Mouse (Mus musculus): Measurements from ENCODE around the gene Grik3. TPM values are rescaled to one million over a fixed set of nuclear protein-coding genes. Genes with fewer than 3 reads are reported as not detected.
A peak's percentile ranks its signal among the peaks of the same experiment; 100 is the strongest.

Gene Grik3
- total RNA-seq, 4 experiments from 2014 or later: 0.20 to 0.47 (median 0.31) TPM

GRCm38 (mm10) chr4:125543171-125543570 lies 52.7 kb downstream of the Grik3 start:
- no peak for DNase-seq (ENCODE audit: low spot score)

- no peak for DNase-seq (ENCODE audit: low spot score)
These were observed 54.7 kb downstream of the Grik3 start for GRCm38 (mm10) chr4:125544947-125545767.

- no peak for DNase-seq (ENCODE audit: low spot score)
These were observed 55.3 kb downstream of the Grik3 start for GRCm38 (mm10) chr4:125545768-125546220.

GRCm38 (mm10) chr4:125548190-125548589 lies 57.7 kb downstream of the Grik3 start:
- no peak for DNase-seq (ENCODE audit: low spot score)

GRCm38 (mm10) chr4:125553754-125554153 lies 63.3 kb downstream of the Grik3 start:
- no peak for DNase-seq (ENCODE audit: low spot score)

GRCm38 (mm10) chr4:125556405-125557308 lies 66.2 kb downstream of the Grik3 start:
- DNase-seq (ENCODE audit: low spot score): peak; percentile 9

GRCm38 (mm10) chr4:125559564-125559963 lies 69.1 kb downstream of the Grik3 start:
- DNase-seq (ENCODE audit: low spot score): no peak

GRCm38 (mm10) chr4:125560806-125561205 lies 70.3 kb downstream of the Grik3 start:
- DNase-seq (ENCODE audit: low spot score): no peak

- DNase-seq (ENCODE audit: low spot score): no peak
These were observed 73.1 kb downstream of the Grik3 start for GRCm38 (mm10) chr4:125563579-125563978.

- no peak for DNase-seq (ENCODE audit: low spot score)
These were observed 73.7 kb downstream of the Grik3 start for GRCm38 (mm10) chr4:125564008-125564710.

GRCm38 (mm10) chr4:125565711-125566439 lies 75.4 kb downstream of the Grik3 start:
- no peak for DNase-seq (ENCODE audit: low spot score)

- DNase-seq (ENCODE audit: low spot score): no peak
These were observed 77.7 kb downstream of the Grik3 start for GRCm38 (mm10) chr4:125568210-125568609.

- DNase-seq (ENCODE audit: low spot score): no peak
These were observed 81.3 kb downstream of the Grik3 start for GRCm38 (mm10) chr4:125571651-125572311.

- DNase-seq (ENCODE audit: low spot score): no peak
These were observed 81.8 kb downstream of the Grik3 start for GRCm38 (mm10) chr4:125572312-125572663.

- no peak for DNase-seq (ENCODE audit: low spot score)
These were observed 82.5 kb downstream of the Grik3 start for GRCm38 (mm10) chr4:125573000-125573399.

- DNase-seq (ENCODE audit: low spot score): no peak
These were observed 83.6 kb downstream of the Grik3 start for GRCm38 (mm10) chr4:125573951-125574675.

- no peak for DNase-seq (ENCODE audit: low spot score)
These were observed 89.8 kb downstream of the Grik3 start for GRCm38 (mm10) chr4:125580336-125580735.

- no peak for DNase-seq (ENCODE audit: low spot score)
These were observed 92.8 kb downstream of the Grik3 start for GRCm38 (mm10) chr4:125583272-125583671.

GRCm38 (mm10) chr4:125583935-125584334 lies 93.4 kb downstream of the Grik3 start:
- no peak for DNase-seq (ENCODE audit: low spot score)

- no peak for DNase-seq (ENCODE audit: low spot score)
These were observed 94.2 kb downstream of the Grik3 start for GRCm38 (mm10) chr4:125584676-125585075.
